Mouse (Mus musculus) midbrain, embryonic 11.5 days (tissue): ENCODE data around the gene Galnt17. TPM values are rescaled to one million over a fixed set of nuclear protein-coding genes. Genes with fewer than 3 reads are reported as not detected.

Experiments used
- ATAC-seq: fragments of 200-750 bp; cut with Nextera tagmentation; 2 replicates; pipeline ENCODE4 v1.8.0; 2017; ENCODE audit warnings: moderate TSS enrichment, moderate library complexity; ENCODE audit not compliant: low FRiP score
- DNase-seq: peaks from one replicate; pipeline ENCODE4 v3.0.0; 2015; ENCODE audit warnings: low spot score; ENCODE audit errors: missing footprints
- H3K27ac ChIP-seq: fragments of 300-500 bp; sonication (generic); 2 replicates; pipeline ENCODE4 v1.5.1; 2014; ENCODE audit warnings: low read depth, low read length
- H3K27me3 ChIP-seq: fragments of 300-500 bp; sonication (generic); 2 replicates; pipeline ENCODE4 v1.6.1; 2014; ENCODE audit warnings: mild to moderate bottlenecking, low read length, moderate library complexity, mixed read lengths; ENCODE audit not compliant: control insufficient read depth, insufficient read depth
- H3K36me3 ChIP-seq: fragments of 300-500 bp; sonication (generic); 2 replicates; pipeline ENCODE4 v1.6.1; 2014; ENCODE audit warnings: mild to moderate bottlenecking, low read length, moderate library complexity, mixed read lengths; ENCODE audit not compliant: control insufficient read depth, insufficient read depth
- H3K4me1 ChIP-seq: fragments of 300-500 bp; sonication (generic); 2 replicates; pipeline ENCODE4 v1.6.1; 2014; ENCODE audit warnings: low read length; ENCODE audit not compliant: control insufficient read depth, insufficient read depth
- H3K4me2 ChIP-seq: fragments of 300-500 bp; sonication (generic); 2 replicates; pipeline ENCODE4 v1.6.1; 2014; ENCODE audit warnings: mild to moderate bottlenecking, moderate library complexity
- H3K4me3 ChIP-seq: fragments of 300-500 bp; sonication (generic); 2 replicates; pipeline ENCODE4 v1.5.1; 2014; ENCODE audit warnings: low read depth, low read length
- H3K9ac ChIP-seq: fragments of 300-500 bp; sonication (generic); 2 replicates; pipeline ENCODE4 v1.6.1; 2014; ENCODE audit warnings: low read length
- H3K9me3 ChIP-seq: fragments of 300-500 bp; sonication (generic); 2 replicates; pipeline ENCODE4 v1.6.1; 2016; ENCODE audit warnings: low read length; ENCODE audit not compliant: control insufficient read depth
- WGBS: fragments of 180-500 bp; shearing (Covaris S2); extraction: QIAGEN DNeasy Blood & Tissue Kit; methylation state at CpG from one replicate; pipeline ENCODE4 v1.1.7; 2014; 5-methylcytosine and 5-hydroxymethylcytosine counted together
- polyA plus RNA-seq: library from polyadenylated mRNA; unstranded; fragments of >200 nt; fragmentation: Nextera tagmentation; extraction: Ambion mirVana; gene quantifications from 2 replicates; pipeline ENCODE4 v1.2.1, GENCODE M21; 2014

Gene Galnt17
- polyA plus RNA-seq, 1 experiment from 2014 or later: 0.79 TPM

DNA sequence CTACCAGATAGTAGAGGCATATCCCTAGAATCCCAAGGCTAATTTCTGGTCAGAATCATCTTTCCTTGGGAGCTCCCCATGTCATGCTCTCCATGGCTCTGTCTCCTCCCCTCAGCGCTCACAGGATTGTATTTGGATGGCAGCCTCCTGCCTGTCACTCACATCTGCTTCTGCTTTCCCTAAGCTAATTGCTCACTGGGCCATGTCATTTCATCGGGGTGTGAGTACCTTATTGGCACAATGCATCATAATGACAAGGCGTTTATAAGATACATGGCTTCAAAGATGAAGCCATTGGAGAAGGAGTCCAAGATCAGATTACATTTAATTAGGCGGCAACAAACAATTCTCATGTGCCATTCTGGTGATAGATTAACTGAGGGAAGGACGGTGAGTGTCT lies 416.6 kb downstream of the Galnt17 start:
- Histone ChIP-seq H3K4me3 (no peak overlapping the region), H3K4me2 (no peak overlapping the region), H3K36me3 (no peaks in the 10 kb centered on the region), H3K9ac (no peak overlapping the region), H3K9me3 (no peaks in the 10 kb centered on the region), H3K27me3 (no peaks in the 10 kb centered on the region), H3K4me1 (no peaks in the 10 kb centered on the region), H3K27ac (no peak overlapping the region)
- DNase-seq (no peak), ATAC-seq (no peak)
- WGBS: 89% methylated on average over 5 of the region's 5 CpGs

DNA sequence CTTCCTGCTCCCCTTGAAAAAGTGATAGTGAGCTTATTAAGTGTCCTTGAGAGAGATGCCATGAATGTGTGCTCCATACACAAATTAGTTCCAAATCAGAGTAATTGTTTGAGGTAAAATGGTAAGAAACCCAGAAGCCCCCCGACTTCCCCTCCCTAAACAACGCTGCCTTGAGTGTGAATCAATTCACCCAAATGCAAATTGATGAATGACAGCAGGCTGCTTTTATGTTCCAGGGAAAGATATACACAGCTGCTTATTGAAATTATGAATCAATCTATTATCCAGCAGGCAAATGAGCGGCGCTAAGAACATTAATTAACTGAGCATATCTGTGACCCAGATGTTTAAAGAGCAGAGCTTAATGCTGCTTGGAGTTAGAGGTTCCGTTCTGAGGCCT lies 428.0 kb downstream of the Galnt17 start:
- 0 out of 2 replicates have a peak, but pooled peaks cover 3% of the 10 kb centered on the region for H3K9me3 ChIP-seq
- no peaks in the 10 kb centered on the region for H3K36me3 ChIP-seq
- no peak overlapping the region for H3K4me3 ChIP-seq
- no peak overlapping the region for H3K4me2 ChIP-seq
- no peaks in the 10 kb centered on the region for H3K27me3 ChIP-seq
- no peaks in the 10 kb centered on the region for H3K4me1 ChIP-seq
- H3K9ac ChIP-seq: no peak overlapping the region
- no peak for ATAC-seq
- 94% methylated on average over 5 of the region's 5 CpGs for WGBS
- DNase-seq: peak; percentile 68
- no peak overlapping the region for H3K27ac ChIP-seq

- Histone ChIP-seq H3K4me1 (no peaks in the 10 kb centered on the region), H3K27ac (no peak overlapping the region), H3K9me3 (no peaks in the 10 kb centered on the region), H3K36me3 (no peaks in the 10 kb centered on the region), H3K27me3 (no peaks in the 10 kb centered on the region), H3K4me3 (no peak overlapping the region), H3K4me2 (no peak overlapping the region), H3K9ac (no peak overlapping the region)
- 90% methylated on average over 3 of the region's 3 CpGs for WGBS
- no peak for ATAC-seq
- peak; percentile 35 for DNase-seq
These were observed 432.9 kb downstream of the Galnt17 start for GRCm38 (mm10) chr5:130875391-130875790.

GRCm38 (mm10) chr5:130871086-130871485 lies 437.2 kb downstream of the Galnt17 start:
- Histone ChIP-seq H3K9ac (no peak overlapping the region), H3K4me3 (no peak overlapping the region), H3K4me2 (no peak overlapping the region), H3K27ac (no peak overlapping the region), H3K9me3 (no peaks in the 10 kb centered on the region), H3K36me3 (no peaks in the 10 kb centered on the region), H3K4me1 (no peaks in the 10 kb centered on the region), H3K27me3 (no peaks in the 10 kb centered on the region)
- DNase-seq: peak; percentile 39
- no peak for ATAC-seq
- 70% methylated on average over 8 of the region's 8 CpGs for WGBS

DNA sequence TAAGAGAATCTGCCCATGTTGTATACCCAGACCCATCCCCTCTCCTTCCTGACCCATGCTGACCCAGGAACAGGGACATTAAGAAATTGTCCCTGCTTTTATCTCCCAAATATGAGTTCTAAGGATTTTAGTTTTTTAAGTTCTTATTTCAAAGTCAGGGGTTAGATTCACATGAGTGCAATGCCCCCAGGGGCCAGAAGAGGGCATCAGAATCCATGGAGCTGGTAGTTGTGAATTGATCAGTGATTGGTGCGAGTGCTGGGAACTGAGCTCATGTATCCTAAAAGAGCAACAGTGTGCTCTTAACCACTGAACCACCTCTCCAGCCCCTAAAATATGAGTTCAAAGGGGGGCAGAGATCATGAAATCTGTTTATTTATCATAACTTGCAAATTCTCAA lies 438.4 kb downstream of the Galnt17 start:
- H3K4me1 ChIP-seq: no peaks in the 10 kb centered on the region
- H3K4me3 ChIP-seq: no peak overlapping the region
- peak; percentile 79 for DNase-seq
- no peak overlapping the region for H3K4me2 ChIP-seq
- no peak for ATAC-seq
- 63% methylated on average over 1 of the region's 1 CpGs for WGBS
- H3K36me3 ChIP-seq: no peaks in the 10 kb centered on the region
- H3K9ac ChIP-seq: no peak overlapping the region
- H3K27me3 ChIP-seq: no peaks in the 10 kb centered on the region
- no peak overlapping the region for H3K27ac ChIP-seq
- H3K9me3 ChIP-seq: no peaks in the 10 kb centered on the region

GRCm38 (mm10) chr5:130862302-130862701 lies 446.0 kb downstream of the Galnt17 start:
- no peak overlapping the region for H3K27ac ChIP-seq
- 65% methylated on average over 5 of the region's 5 CpGs for WGBS
- H3K4me3 ChIP-seq: no peak overlapping the region
- H3K9me3 ChIP-seq: no peaks in the 10 kb centered on the region
- H3K36me3 ChIP-seq: no peaks in the 10 kb centered on the region
- H3K4me1 ChIP-seq: no peaks in the 10 kb centered on the region
- H3K27me3 ChIP-seq: no peaks in the 10 kb centered on the region
- peak; percentile 87 for DNase-seq
- H3K4me2 ChIP-seq: no peak overlapping the region
- ATAC-seq: no peak
- no peak overlapping the region for H3K9ac ChIP-seq

- Histone ChIP-seq H3K4me2 (no peak overlapping the region), H3K9ac (no peak overlapping the region), H3K9me3 (no peaks in the 10 kb centered on the region), H3K4me3 (no peak overlapping the region), H3K27me3 (no peaks in the 10 kb centered on the region), H3K27ac (no peak overlapping the region), H3K36me3 (no peaks in the 10 kb centered on the region), H3K4me1 (no peaks in the 10 kb centered on the region)
- DNase-seq: no peak
- no peak for ATAC-seq
- 41% methylated on average over 6 of the region's 6 CpGs for WGBS
These were observed 448.6 kb downstream of the Galnt17 start for GRCm38 (mm10) chr5:130859736-130860135.

DNA sequence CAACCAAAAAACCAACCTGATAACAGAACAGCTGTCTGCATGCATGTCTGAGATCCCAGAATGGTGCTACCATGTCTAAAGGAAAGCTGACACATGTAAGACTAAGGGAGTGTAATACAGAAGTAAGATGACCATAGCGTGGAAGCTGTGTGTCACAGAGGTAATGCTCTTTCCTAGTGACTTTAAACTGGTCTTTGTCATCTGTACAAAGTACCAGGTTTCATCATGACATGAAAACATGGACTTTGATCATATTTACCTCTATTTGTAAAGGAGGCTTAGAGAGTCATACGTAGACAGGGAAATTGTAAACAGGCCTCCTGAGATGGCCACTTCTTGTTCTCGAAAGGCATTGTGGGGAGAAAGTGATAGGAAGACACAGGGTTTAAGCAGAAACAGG lies 449.6 kb downstream of the Galnt17 start:
- Histone ChIP-seq H3K27me3 (no peaks in the 10 kb centered on the region), H3K27ac (no peak overlapping the region), H3K4me3 (no peak overlapping the region), H3K4me1 (no peaks in the 10 kb centered on the region), H3K9ac (no peak overlapping the region), H3K4me2 (no peak overlapping the region), H3K36me3 (no peaks in the 10 kb centered on the region), H3K9me3 (no peaks in the 10 kb centered on the region)
- 83% methylated on average over 3 of the region's 3 CpGs for WGBS
- ATAC-seq (no peak), DNase-seq (peak; percentile 72)

- 28% methylated on average over 7 of the region's 8 CpGs for WGBS
- H3K27ac ChIP-seq: no peak overlapping the region
These were observed 450.1 kb downstream of the Galnt17 start for GRCm38 (mm10) chr5:130858148-130858547.

DNA sequence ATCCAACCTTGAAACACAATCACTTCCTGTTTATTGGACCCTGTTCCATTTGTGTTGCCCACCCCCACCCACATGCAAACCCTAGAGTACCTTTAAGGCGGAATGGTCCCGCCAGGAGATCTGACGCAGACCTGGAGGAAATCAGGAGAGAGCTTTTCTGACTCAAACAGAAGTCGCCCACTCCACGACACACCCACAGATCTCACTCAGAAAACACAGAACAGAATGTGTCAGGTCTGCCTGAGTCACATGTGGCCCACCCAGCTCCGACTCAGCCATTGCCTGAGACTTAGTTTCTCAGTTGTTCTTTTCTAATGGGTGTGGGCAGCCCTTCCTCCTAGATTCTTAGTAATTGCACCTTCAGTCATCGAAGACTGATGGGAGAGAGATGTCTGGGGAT lies 453.9 kb downstream of the Galnt17 start:
- DNase-seq (peak; percentile 70), ATAC-seq (no peak)
- WGBS: 87% methylated on average over 7 of the region's 7 CpGs
- no peak overlapping the region for H3K4me3 ChIP-seq
- H3K27me3 ChIP-seq: no peaks in the 10 kb centered on the region
- H3K9me3 ChIP-seq: no peaks in the 10 kb centered on the region
- H3K9ac ChIP-seq: no peak overlapping the region
- H3K4me1 ChIP-seq: no peaks in the 10 kb centered on the region
- H3K4me2 ChIP-seq: no peak overlapping the region
- H3K27ac ChIP-seq: no peak overlapping the region
- no peaks in the 10 kb centered on the region for H3K36me3 ChIP-seq

More at GRCm38 (mm10) chr5:130858148-130858547, 450.1 kb downstream of the Galnt17 start:
- Histone ChIP-seq H3K4me2 (no peak overlapping the region), H3K4me1 (no peaks in the 10 kb centered on the region), H3K9ac (no peak overlapping the region), H3K36me3 (no peaks in the 10 kb centered on the region), H3K4me3 (no peak overlapping the region), H3K27me3 (no peaks in the 10 kb centered on the region), H3K9me3 (no peaks in the 10 kb centered on the region)
- DNase-seq: peak; percentile 96
- ATAC-seq: peak; percentile 38; the same call in 1 of the 2 replicates
